Mouse (Mus musculus) limb, embryonic 11.5 days (tissue): Measurements from ENCODE around the gene Phpt1. TPM values are rescaled to one million over a fixed set of nuclear protein-coding genes. Genes with fewer than 3 reads are reported as not detected.
A peak's percentile ranks its signal among the peaks of the same experiment; 100 is the strongest.

ENCODE experiments used
- ATAC-seq: fragments of 200-750 bp; cut with Nextera tagmentation; 2 replicates; pipeline ENCODE4 v1.8.0; 2017; ENCODE audit warnings: low read depth; ENCODE audit not compliant: insufficient number of reproducible peaks, low FRiP score, low TSS enrichment
- DNase-seq: peaks from one replicate; pipeline ENCODE4 v3.0.0-alpha.2; 2015; ENCODE audit warnings: low spot score
- H3K27ac ChIP-seq: fragments of 300-500 bp; sonication (generic); replicated peaks from 2 replicates; pipeline ENCODE4 v1.5.1; 2014; ENCODE audit warnings: low read depth, mild to moderate bottlenecking, low read length
- H3K27me3 ChIP-seq: fragments of 300-500 bp; sonication (generic); 2 replicates; pipeline ENCODE4 v1.6.1; 2014; ENCODE audit warnings: mild to moderate bottlenecking, low read length, mixed read lengths; ENCODE audit not compliant: control insufficient read depth, insufficient read depth
- H3K36me3 ChIP-seq: fragments of 300-500 bp; sonication (generic); 2 replicates; pipeline ENCODE4 v1.6.1; 2014; ENCODE audit warnings: mild to moderate bottlenecking, low read length, moderate library complexity, mixed read lengths; ENCODE audit not compliant: control insufficient read depth, insufficient read depth
- H3K4me1 ChIP-seq: fragments of 300-500 bp; sonication (generic); 2 replicates; pipeline ENCODE4 v1.6.1; 2014; ENCODE audit warnings: low read length, mixed read lengths; ENCODE audit not compliant: control insufficient read depth, insufficient read depth
- H3K4me2 ChIP-seq: fragments of 300-500 bp; sonication (generic); 2 replicates; pipeline ENCODE4 v1.6.1; 2014; ENCODE audit warnings: low read depth, mild to moderate bottlenecking, moderate library complexity; ENCODE audit not compliant: severe bottlenecking
- H3K4me3 ChIP-seq: fragments of 300-500 bp; sonication (generic); 2 replicates; pipeline ENCODE4 v1.5.1; 2014; ENCODE audit warnings: low read depth, low read length
- H3K9ac ChIP-seq: fragments of 300-500 bp; sonication (generic); 2 replicates; pipeline ENCODE4 v1.6.1; 2014; ENCODE audit warnings: mild to moderate bottlenecking, low read length
- H3K9me3 ChIP-seq: fragments of 300-500 bp; sonication (generic); 2 replicates; pipeline ENCODE4 v1.6.1; 2016; ENCODE audit warnings: low read length; ENCODE audit not compliant: control insufficient read depth
- WGBS: fragments of 180-500 bp; shearing (Covaris S2); extraction: QIAGEN DNeasy Blood & Tissue Kit; methylation state at CpG from one replicate; pipeline ENCODE4 v1.1.7; 2014; 5-methylcytosine and 5-hydroxymethylcytosine counted together
- polyA plus RNA-seq: library from polyadenylated mRNA; unstranded; fragments of >200 nt; fragmentation: Nextera tagmentation; extraction: Ambion mirVana; gene quantifications from 2 replicates; pipeline ENCODE4 v1.2.1, GENCODE M21; 2014

Phpt1 gene
- 161 and 162 TPM in 2 replicates for polyA plus RNA-seq

- under 1% methylated on average over 41 of the region's 45 CpGs for WGBS
- Histone ChIP-seq H3K36me3 (no peaks in the 10 kb centered on the region), H3K27me3 (peaks cover 38% of the 10 kb centered on the region), H3K27ac (peak within 1 kb of the TSS; percentile 17; the same call in 1 of the 2 replicates), H3K4me3 (peak within 1 kb of the TSS; percentile 44), H3K9ac (peak within 1 kb of the TSS; percentile 71), H3K4me2 (peak within 1 kb of the TSS; percentile 76), H3K4me1 (peaks cover 27% of the 10 kb centered on the region), H3K9me3 (no peaks in the 10 kb centered on the region)
- DNase-seq: peak; percentile 97
- peak; percentile 94 for ATAC-seq
These were observed at the start of gene Phpt1, which contains the start of gene Mamdc4 for GRCm38 (mm10) chr2:25574579-25575431. Gene Phpt1 (minus strand): TSS chr2:25575224. Gene Mamdc4 (minus strand): TSS chr2:25574845.

GRCm38 (mm10) chr2:25621229-25622200 lies 46.5 kb upstream of the Phpt1 start, which contains the start of gene Tmem141:
Gene Tmem141 (minus strand): TSS chr2:25622005.
- Histone ChIP-seq H3K4me1 (no peaks in the 10 kb centered on the region), H3K36me3 (no peaks in the 10 kb centered on the region), H3K9me3 (no peaks in the 10 kb centered on the region), H3K4me2 (peak within 1 kb of the TSS; percentile 64), H3K9ac (peak within 1 kb of the TSS; percentile 49), H3K27ac (no peak within 1 kb of the TSS), H3K4me3 (peak within 1 kb of the TSS; percentile 42), H3K27me3 (peaks cover 16% of the 10 kb centered on the region)
- peak; percentile 93 for ATAC-seq
- 6% methylated on average over 34 of the region's 34 CpGs for WGBS
- DNase-seq: peak; percentile 84

- H3K4me1 ChIP-seq: 0 out of 2 replicates have a peak, but pooled peaks cover 3% of the 10 kb centered on the region
- no peak overlapping the region for H3K4me2 ChIP-seq
- 89% methylated on average over 4 of the region's 4 CpGs for WGBS
- H3K9me3 ChIP-seq: no peaks in the 10 kb centered on the region
- H3K9ac ChIP-seq: no peak overlapping the region
- H3K27ac ChIP-seq: no peak overlapping the region
- H3K36me3 ChIP-seq: no peaks in the 10 kb centered on the region
- no peak for DNase-seq
- no peak for ATAC-seq
- H3K27me3 ChIP-seq: peaks cover 23% of the 10 kb centered on the region
- no peak overlapping the region for H3K4me3 ChIP-seq
These were observed 45.8 kb upstream of the Phpt1 start for GRCm38 (mm10) chr2:25620852-25621228.

- Histone ChIP-seq H3K9ac (no peak overlapping the region), H3K4me1 (0 out of 2 replicates have a peak, but pooled peaks cover 3% of the 10 kb centered on the region), H3K27ac (no peak overlapping the region), H3K4me2 (no peak overlapping the region), H3K27me3 (peaks cover 27% of the 10 kb centered on the region), H3K9me3 (no peaks in the 10 kb centered on the region), H3K4me3 (no peak overlapping the region), H3K36me3 (no peaks in the 10 kb centered on the region)
- DNase-seq (no peak), ATAC-seq (no peak)
- WGBS: 81% methylated on average over 6 of the region's 6 CpGs
These were observed 45.4 kb upstream of the Phpt1 start for GRCm38 (mm10) chr2:25620386-25620785.

GRCm38 (mm10) chr2:25617578-25617977 lies 42.6 kb upstream of the Phpt1 start, which contains the start of gene Ccdc183:
Gene Ccdc183 (minus strand): TSS chr2:25617678.
- H3K27me3 ChIP-seq: peaks cover 38% of the 10 kb centered on the region
- no peak for ATAC-seq

GRCm38 (mm10) chr2:25616398-25616797 lies 41.4 kb upstream of the Phpt1 start:
- Histone ChIP-seq H3K27ac (no peak overlapping the region), H3K4me2 (peak overlapping the region; percentile 10; the same call in 1 of the 2 replicates), H3K9me3 (no peaks in the 10 kb centered on the region), H3K4me3 (no peak overlapping the region), H3K27me3 (peaks cover 38% of the 10 kb centered on the region), H3K36me3 (no peaks in the 10 kb centered on the region), H3K9ac (0 out of 2 replicates have a peak overlapping the region, but pooled peaks have one; percentile 40), H3K4me1 (0 out of 2 replicates have a peak, but pooled peaks cover 3% of the 10 kb centered on the region)
- DNase-seq (peak; percentile 28), ATAC-seq (no peak)
- WGBS: 19% methylated on average over 22 of the region's 22 CpGs

More at GRCm38 (mm10) chr2:25617578-25617977, 42.6 kb upstream of the Phpt1 start, which contains the start of gene Ccdc183:
- no peak for DNase-seq
- H3K9me3 ChIP-seq: no peaks in the 10 kb centered on the region
- H3K27ac ChIP-seq: no peak within 1 kb of the TSS
- no peak within 1 kb of the TSS for H3K4me3 ChIP-seq
- 0 out of 2 replicates have a peak, but pooled peaks cover 3% of the 10 kb centered on the region for H3K4me1 ChIP-seq
- no peak within 1 kb of the TSS for H3K9ac ChIP-seq
- H3K36me3 ChIP-seq: no peaks in the 10 kb centered on the region
- 79% methylated on average over 3 of the region's 3 CpGs for WGBS
- no peak within 1 kb of the TSS for H3K4me2 ChIP-seq

- H3K4me3 ChIP-seq: peak overlapping the region; percentile 99
- DNase-seq: no peak
- H3K9ac ChIP-seq: peak overlapping the region; percentile 98
- no peaks in the 10 kb centered on the region for H3K36me3 ChIP-seq
- WGBS: 65% methylated on average over 10 of the region's 10 CpGs
- peaks cover 6% of the 10 kb centered on the region; the same call in 1 of the 2 replicates for H3K27me3 ChIP-seq
- peak overlapping the region; percentile 93; the same call in 1 of the 2 replicates for H3K27ac ChIP-seq
- H3K9me3 ChIP-seq: no peaks in the 10 kb centered on the region
- H3K4me1 ChIP-seq: peaks cover 3% of the 10 kb centered on the region
- peak; percentile 2; the same call in 1 of the 2 replicates for ATAC-seq
- peak overlapping the region; percentile 53; the same call in 1 of the 2 replicates for H3K4me2 ChIP-seq
These were observed 33.6 kb upstream of the Phpt1 start for GRCm38 (mm10) chr2:25608671-25609070.
